Mouse (Mus musculus) heart, postnatal 10 days (tissue): ENCODE results near the gene Gm13420. TPM values are rescaled to one million over a fixed set of nuclear protein-coding genes. Genes with fewer than 3 reads are reported as not detected.
"Not testable (repeated sequence)": the region's sequence is repeated elsewhere in the genome, so short reads cannot be mapped to it uniquely, and the experiment has no call there.

Source experiments
- DNase-seq, 2 experiments: peaks; one replicate each; pipeline ENCODE4 v3.0.0; 2021
- intact Hi-C: fragments of 180-260 bp; cut with DNase I; formaldehyde crosslinking; loops from one replicate; pipeline ENCODE4 v1.15.1; 2025
- total RNA-seq, 2 experiments: library from RNA; stranded (reverse); gene quantifications; 2 replicates each; pipeline ENCODE4 v1.2.3; 2021

The Gm13420 gene
- total RNA-seq, 2 experiments from 2014 or later, result not detected

DNA sequence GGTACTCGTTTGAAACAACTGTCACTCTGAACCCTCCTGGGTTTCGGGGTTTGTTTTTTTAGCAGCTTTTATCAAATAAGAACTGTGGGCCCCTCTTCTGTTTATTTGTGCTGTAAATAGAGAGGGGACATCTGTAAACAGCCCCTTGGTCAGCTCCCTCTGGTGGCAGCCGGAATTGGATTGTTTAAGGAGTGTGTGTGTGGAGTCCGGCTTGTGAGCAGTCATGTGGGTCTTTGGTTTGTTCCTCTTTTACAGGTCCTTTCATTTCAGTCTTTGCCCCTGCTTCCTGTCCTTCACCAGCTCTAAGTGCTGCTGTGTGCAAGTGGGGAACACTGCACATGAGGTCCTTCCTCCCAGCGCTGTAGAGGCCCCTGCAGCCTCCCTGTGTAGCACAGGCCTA is 12.1 kb downstream of the Gm13420 start:
- intact Hi-C loops, result no loop called here
- no peak for DNase-seq

DNA sequence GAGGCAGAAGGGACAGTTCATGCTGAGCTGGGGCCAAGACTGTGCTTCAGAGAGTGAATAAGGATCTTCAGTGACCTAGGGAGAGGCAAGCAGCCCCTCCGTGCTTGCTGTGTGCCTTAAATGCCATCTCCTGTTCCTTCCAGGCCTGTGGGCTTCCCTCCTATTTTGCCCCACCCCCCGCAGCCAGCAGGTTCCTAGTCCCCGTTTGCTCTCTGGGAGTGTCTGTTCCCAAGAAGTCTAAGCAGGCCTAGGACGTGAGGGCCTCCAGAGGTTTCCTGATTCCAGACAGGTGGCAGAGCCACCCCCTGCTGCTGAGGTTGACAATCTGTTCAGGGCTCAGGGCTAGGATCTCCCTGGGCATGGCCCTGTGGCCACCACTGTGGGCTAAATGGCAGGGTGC is 12.7 kb downstream of the Gm13420 start:
- intact Hi-C loops, result no loop called here
- no peak for DNase-seq

DNA sequence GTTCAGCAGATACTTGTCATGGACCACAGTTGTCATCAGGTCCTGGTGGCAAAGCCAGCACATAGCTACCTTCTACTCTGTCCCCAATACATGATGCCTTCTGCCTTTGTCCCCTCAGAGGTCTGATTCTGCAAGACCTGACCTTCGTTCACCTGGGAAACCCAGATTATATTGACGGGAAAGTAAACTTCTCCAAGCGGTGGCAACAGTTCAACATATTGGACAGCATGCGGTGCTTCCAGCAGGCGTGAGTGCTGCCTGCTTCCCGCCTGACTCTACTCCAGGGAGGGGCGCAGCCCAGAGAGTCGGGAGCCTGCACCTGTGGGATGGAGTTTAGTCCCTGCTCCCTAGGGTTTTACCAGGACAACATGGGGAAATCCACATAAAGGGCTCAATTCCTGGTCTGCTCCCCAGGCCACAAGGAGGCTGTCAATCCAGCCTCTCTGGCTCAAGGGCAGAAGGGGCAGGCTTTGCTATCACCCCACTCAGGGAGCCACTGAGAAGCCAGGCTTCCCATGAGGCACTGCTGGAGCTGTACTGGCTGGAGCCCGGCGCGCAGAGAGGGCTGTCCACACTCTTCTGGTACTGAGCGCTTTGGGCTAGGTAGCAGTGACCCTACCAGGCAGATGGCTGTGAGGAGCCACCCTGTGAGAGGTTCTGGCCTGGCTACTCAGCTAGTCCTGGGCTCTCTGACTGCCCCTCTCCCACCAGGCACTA is 14.1 kb downstream of the Gm13420 start:
- DNase-seq, result peak; percentile 53
- intact Hi-C loops, result no loop called here

- intact Hi-C loops, result no loop called here
- no peak for DNase-seq
Observed at GRCm38 (mm10) chr2:29735708-29736107, 15.8 kb downstream of the Gm13420 start.

- DNase-seq, result no peak
- intact Hi-C loops, result no loop called here
Observed at GRCm38 (mm10) chr2:29733348-29733747, 18.1 kb downstream of the Gm13420 start.

DNA sequence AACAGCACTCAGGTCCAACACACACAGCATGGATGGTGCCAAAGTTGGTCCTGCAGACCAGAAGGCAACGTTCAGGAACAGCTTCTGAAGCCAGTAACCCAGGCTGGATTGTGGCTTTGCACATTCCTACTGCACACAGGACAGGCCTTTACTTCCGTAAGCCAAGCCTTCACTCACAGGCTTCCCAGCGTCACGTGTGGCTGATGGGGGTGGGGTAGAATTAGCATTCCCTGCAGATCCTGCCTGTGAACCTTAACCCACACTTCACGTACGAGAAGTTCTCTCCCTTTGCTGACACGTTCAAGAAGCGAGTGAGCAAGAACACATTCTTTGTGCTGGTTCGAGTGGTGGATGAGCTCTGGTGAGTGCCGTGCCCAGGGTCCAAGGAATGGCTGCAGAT is 18.9 kb downstream of the Gm13420 start:
- intact Hi-C loops, result no loop called here
- DNase-seq, result no peak

DNA sequence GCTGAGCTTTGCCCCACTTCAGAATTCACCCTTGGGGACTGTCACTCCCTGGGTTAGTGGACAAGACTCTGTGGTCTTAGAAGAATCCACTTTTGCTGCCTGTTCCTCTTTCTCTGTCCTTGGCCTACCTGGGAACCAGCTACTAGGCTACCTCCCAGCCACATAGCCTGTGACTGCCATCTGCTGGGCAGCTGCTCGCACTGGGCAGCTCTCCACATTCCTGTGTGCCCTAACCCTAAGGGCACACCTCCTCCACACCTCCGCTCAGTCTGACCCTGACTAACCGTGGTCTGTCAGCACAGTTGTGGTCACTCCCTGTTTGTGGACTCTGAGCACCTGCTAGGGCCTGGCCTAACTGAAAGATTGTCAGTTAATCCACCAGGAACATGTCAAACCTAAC is 19.9 kb downstream of the Gm13420 start:
- intact Hi-C loops, result loop anchor here (2.0 kb wide), 1 partner anchor 113 kb away; the partner anchor contains the start of gene Rapgef1
- DNase-seq, result peak; percentile 59 to 62

DNA sequence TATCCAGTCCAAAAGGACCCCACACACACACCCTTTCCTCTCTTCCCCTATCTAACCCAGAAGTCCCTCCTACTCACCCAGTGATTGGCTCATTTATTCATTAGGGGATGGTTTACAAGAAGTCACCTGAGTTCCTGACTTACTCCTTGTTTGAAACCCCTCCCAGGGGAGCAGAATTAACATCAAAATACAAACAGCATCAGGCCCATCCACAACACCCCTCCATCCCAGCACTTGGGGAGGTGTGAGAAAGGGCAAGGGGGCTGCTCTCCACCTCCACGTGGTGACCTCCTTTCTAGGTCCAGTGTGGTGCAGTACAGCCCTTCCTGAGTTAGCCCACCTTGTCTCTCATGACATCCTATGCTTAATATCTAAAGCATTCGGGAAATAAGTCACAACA is 22.0 kb downstream of the Gm13420 start:
- intact Hi-C loops, result no loop called here
- DNase-seq, result no peak

GRCm38 (mm10) chr2:29724664-29725365 is 26.7 kb downstream of the Gm13420 start:
- DNase-seq, result no peak
- intact Hi-C loops, result no loop called here

GRCm38 (mm10) chr2:29723132-29723531 is 28.4 kb downstream of the Gm13420 start:
- intact Hi-C loops, result no loop called here
- no peak for DNase-seq

DNA sequence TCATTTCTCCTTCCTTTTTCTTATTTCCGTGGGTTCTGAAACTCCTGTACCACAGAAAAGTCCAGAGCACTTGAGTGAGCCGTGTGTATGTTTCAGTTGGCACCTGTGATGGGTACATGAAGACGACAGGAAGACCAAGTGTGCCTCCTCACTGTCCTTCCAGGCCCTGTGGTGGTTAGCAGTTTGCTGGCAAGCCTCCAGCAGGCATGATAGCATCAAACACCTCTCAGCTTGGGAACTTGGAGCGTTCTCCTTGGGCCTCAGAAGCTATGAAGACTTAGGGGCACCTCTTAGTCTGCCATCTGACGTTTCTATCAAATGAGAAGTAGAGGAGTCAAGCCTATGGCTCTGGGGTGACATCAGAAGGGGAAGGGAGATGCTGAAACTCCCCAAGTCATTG is 32.9 kb downstream of the Gm13420 start:
- DNase-seq, result no peak
- intact Hi-C loops, result no loop called here

DNA sequence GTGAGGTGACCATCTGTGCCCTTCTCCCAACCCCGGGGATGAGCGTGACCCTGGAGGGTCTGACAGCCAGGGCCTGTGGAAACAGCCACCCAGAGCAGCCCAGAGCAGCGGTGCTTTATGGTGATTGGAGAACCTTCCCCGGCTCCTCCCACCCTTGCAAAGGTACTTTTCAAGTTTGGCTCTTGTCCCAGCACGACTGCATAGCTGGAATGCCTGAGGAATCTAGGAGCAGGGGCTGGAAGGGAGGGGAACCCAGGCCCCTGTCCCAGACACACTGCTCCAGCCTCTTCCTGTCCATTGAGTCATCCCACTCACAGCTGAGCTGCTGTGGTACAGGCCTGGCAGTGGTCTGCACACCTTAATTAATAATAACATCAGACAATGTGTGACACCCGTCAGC is 34.8 kb downstream of the Gm13420 start:
- peak; percentile 82 to 84 for DNase-seq
- intact Hi-C loops, result no loop called here

DNA sequence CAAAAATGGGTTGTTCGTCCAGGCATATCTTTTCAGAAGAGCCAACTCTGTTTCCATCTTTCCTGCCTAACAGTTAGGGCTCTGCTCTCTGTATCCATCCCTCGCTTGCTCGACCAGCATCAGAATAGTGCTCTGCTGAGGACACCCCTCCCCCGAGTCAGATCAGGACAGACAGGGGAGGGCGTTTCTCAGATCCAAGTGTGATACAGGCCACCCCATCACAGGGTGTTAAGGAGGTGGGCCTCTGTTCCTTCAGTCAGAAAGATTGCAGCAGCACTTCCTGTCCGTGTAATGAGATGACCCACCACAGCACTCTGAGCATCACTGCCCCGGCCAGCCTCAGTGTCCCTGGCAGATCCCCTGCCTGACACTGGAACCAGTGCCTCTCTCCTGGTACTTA is 35.3 kb downstream of the Gm13420 start:
- no peak for DNase-seq

DNA sequence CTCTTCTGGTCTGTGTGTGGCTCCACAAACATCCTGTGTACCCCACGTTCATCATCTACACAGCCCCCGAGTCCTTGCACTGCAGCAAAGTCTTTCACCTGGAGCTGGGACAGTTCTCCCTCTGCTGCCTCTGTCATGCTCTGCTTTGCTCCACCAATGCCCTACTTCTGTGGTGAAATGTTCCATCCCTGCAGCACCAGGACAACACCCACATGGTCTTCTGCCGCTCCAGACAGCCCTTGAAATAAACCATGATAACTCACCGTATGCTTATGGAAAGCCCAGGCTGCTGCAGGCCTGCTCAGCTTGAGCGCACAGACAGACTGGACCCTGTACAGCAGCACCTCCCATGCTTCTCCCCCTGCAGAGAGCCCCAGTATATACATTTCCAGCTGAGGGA is 37.4 kb downstream of the Gm13420 start:
- intact Hi-C loops, result no loop called here
- no peak for DNase-seq

More for the DNA sequence above, 35.3 kb downstream of the Gm13420 start:
- intact Hi-C loops, result no loop called here

- intact Hi-C loops, result no loop called here
- DNase-seq, result no peak
Observed at GRCm38 (mm10) chr2:29713501-29713900, 38.0 kb downstream of the Gm13420 start.

- DNase-seq, result no peak
- intact Hi-C loops, result no loop called here
Observed at GRCm38 (mm10) chr2:29711877-29712276, 39.6 kb downstream of the Gm13420 start.

DNA sequence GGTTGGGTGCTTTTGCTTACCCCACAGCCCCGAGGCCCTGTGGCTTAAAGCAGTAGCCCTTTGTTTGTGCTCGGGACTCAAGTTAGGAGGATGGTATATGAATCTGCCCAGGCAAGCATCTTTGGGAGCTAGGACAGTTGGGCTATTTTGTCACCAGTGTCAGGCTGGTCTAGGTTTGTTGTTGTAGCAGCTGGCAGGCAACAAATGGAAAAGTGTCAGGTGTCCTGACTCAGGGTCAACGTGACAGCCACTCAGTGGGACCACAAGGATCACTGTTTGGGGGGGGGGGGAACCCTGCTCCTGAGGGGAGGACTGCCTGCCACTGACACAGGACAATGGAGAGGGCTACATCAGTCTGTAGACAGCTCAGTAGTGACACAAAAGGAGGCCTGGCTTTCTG is 40.4 kb downstream of the Gm13420 start:
- no peak for DNase-seq
- intact Hi-C loops, result no loop called here

- intact Hi-C loops, DNase-seq: not testable (repeated sequence)
Observed at GRCm38 (mm10) chr2:29708209-29708608, 43.3 kb downstream of the Gm13420 start.

DNA sequence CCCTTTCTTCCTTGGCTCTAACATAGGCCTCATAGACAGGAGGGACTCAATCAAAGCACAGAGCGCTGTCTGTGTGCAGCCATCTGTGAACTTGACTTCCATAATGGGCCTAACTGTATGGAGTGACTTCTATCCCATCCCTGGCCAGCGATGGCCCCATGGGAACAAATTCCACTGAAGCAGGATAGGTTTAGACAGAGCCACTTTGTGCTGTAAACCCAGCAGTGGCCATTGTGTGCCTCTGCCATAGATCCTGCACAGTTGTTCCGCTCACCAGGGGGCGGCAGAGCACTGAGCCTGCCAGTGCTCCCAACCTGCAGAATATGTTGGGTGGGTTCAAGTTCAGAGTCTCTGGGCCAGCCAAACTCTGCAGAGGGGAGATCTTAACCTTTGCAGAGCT is 43.8 kb downstream of the Gm13420 start:
- DNase-seq, result peak in 1 of 2 experiments; percentile 34
- intact Hi-C loops, result no loop called here

GRCm38 (mm10) chr2:29706726-29707620 is 44.5 kb downstream of the Gm13420 start:
- intact Hi-C loops, result no loop called here

DNA sequence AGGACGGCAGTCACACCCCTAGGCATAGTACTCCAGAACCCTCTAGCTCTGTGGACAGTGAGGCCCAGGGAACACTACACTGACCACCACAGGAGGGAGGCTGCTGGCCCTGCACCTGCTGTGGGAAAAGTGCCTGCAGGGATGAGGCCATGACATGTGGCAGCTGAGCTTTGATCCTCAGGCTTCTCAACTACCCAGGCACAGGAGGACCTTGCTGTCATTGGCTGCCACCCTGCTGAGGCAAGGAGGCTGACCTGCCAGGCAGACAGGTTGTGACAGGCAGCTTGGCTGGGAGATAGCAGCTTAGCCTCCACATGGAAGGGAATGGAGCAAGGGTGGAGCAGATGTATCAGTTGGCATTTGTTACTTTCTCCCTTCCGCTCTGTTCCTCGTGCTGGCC is 46.0 kb downstream of the Gm13420 start:
- intact Hi-C loops, result no loop called here
- DNase-seq, result no peak

More at GRCm38 (mm10) chr2:29706726-29707620, 44.5 kb downstream of the Gm13420 start:
- DNase-seq, result no peak
